Mouse (Mus musculus) gastrocnemius, postnatal 36 days (tissue): ENCODE data around the gene Klhl40. TPM values are rescaled to one million over a fixed set of nuclear protein-coding genes. Genes with fewer than 3 reads are reported as not detected.
A peak's percentile ranks its signal among the peaks of the same experiment; 100 is the strongest.

Experiments
- DNase-seq, 2 experiments: peaks; one replicate each; pipeline ENCODE4 v3.0.0; 2022
- intact Hi-C: fragments of 180-260 bp; cut with DNase I; formaldehyde crosslinking; loops from one replicate; pipeline ENCODE4 v1.15.1; 2025
- total RNA-seq, 2 experiments: library from RNA; stranded (reverse); gene quantifications; 2 replicates each; pipeline ENCODE4 v1.2.3; 2021

Klhl40 gene
- total RNA-seq, 2 experiments from 2014 or later = 113 to 117 TPM

GRCm38 (mm10) chr9:121820765-121821164 is 43.4 kb downstream of the Klhl40 start:
- no peak for DNase-seq
- intact Hi-C loops = no loop called here

- no peak for DNase-seq
- intact Hi-C loops = no loop called here
Observed at GRCm38 (mm10) chr9:121822585-121822991, 45.2 kb downstream of the Klhl40 start.

GRCm38 (mm10) chr9:121823051-121823450 is 45.6 kb downstream of the Klhl40 start:
- intact Hi-C loops = no loop called here
- no peak for DNase-seq

- intact Hi-C loops = no loop called here
- no peak for DNase-seq
Observed at GRCm38 (mm10) chr9:121823991-121824390, 46.6 kb downstream of the Klhl40 start.

- no peak for DNase-seq
- intact Hi-C loops = loop anchor here (5.0 kb wide), 2 partner anchors 69 to 129 kb away; partner anchors contain the start of gene Zfp651
Observed at GRCm38 (mm10) chr9:121826356-121826755, 48.9 kb downstream of the Klhl40 start.

- intact Hi-C loops = loop anchor here (5.0 kb wide), 2 partner anchors 71 to 131 kb away; partner anchors contain the start of gene Zfp651
- no peak for DNase-seq
Observed at GRCm38 (mm10) chr9:121828314-121828713, 50.9 kb downstream of the Klhl40 start.

- DNase-seq = no peak
- intact Hi-C loops = loop anchor here (1.0 to 5.0 kb wide), 3 partner anchors 34 to 132 kb away; partner anchors contain the start of gene Zfp651
Observed at GRCm38 (mm10) chr9:121829270-121829992, 52.0 kb downstream of the Klhl40 start.

GRCm38 (mm10) chr9:121830243-121830955 is 53.0 kb downstream of the Klhl40 start:
- DNase-seq = no peak
- intact Hi-C loops = no loop called here

- peak; percentile 52 to 72 for DNase-seq
- intact Hi-C loops = no loop called here
Observed at GRCm38 (mm10) chr9:121830956-121831293, 53.5 kb downstream of the Klhl40 start.

Other genes starting within 250 kb of the Klhl40 start
- not detected for gene Lyzl4, start 135.5 kb upstream of the Klhl40 start, total RNA-seq
- 1 to 10 TPM; 1.8 to 4.5 TPM for gene Vipr1, start 134.9 kb upstream of the Klhl40 start, total RNA-seq
- 1 to 10 TPM; 4.7 to 4.9 TPM for gene Sec22c, start 72.1 kb upstream of the Klhl40 start, total RNA-seq
- gene Ss18l2, start 67.3 kb upstream of the Klhl40 start, total RNA-seq = 100 to 1,000 TPM in 1 of 2 experiments, 10 to 100 TPM in 1; 95.2 to 104 TPM
- 10 to 100 TPM; 27.4 to 31.6 TPM for gene Nktr, start 58.4 kb upstream of the Klhl40 start, total RNA-seq
- 100 to 1,000 TPM in 1 of 2 experiments, 10 to 100 TPM in 1; 98.5 to 111 TPM for gene Zfp651, start 18.3 kb upstream of the Klhl40 start, total RNA-seq
- 100 to 1,000 TPM; 157 to 170 TPM for gene Hhatl, start 14.9 kb downstream of the Klhl40 start, total RNA-seq
- gene Ccdc13, start 61.9 kb downstream of the Klhl40 start, total RNA-seq = under 1 TPM in 1 of 2 experiments, not detected in 1; 0.17 TPM
- gene Higd1a, start 80.8 kb downstream of the Klhl40 start, total RNA-seq = 10 to 100 TPM; 96.5 to 97.5 TPM
- under 1 TPM; 0.71 to 0.89 TPM for gene Ackr2, start 120.7 kb downstream of the Klhl40 start, total RNA-seq
- not detected for gene Cyp8b1, start 138.7 kb downstream of the Klhl40 start, total RNA-seq
- 1 to 10 TPM; 1.3 to 1.4 TPM for gene Fam198a, start 173.4 kb downstream of the Klhl40 start, total RNA-seq
- 10 to 100 TPM; 10.4 to 11.8 TPM for gene Pomgnt2, start 219.5 kb downstream of the Klhl40 start, total RNA-seq